Mouse (Mus musculus) heart, embryonic 11.5 days (tissue): ENCODE measurements around the gene Fbxw21. TPM values are rescaled to one million over a fixed set of nuclear protein-coding genes. Genes with fewer than 3 reads are reported as not detected.

Experiments used
- ATAC-seq: fragments of 200-750 bp; cut with Nextera tagmentation; replicated peaks from 2 replicates; pipeline ENCODE4 v1.8.0; 2017; ENCODE audit warnings: moderate library complexity; ENCODE audit not compliant: insufficient number of reproducible peaks, low FRiP score, low TSS enrichment
- H3K27ac ChIP-seq: fragments of 300-500 bp; sonication (generic); 2 replicates; pipeline ENCODE4 v1.5.1; 2014; ENCODE audit warnings: mild to moderate bottlenecking, low read depth, low read length
- H3K27me3 ChIP-seq: fragments of 300-500 bp; sonication (generic); 2 replicates; pipeline ENCODE4 v1.6.1; 2014; ENCODE audit warnings: mild to moderate bottlenecking, low read length, mixed read lengths; ENCODE audit not compliant: control insufficient read depth, insufficient read depth
- H3K36me3 ChIP-seq: fragments of 300-500 bp; sonication (generic); 2 replicates; pipeline ENCODE4 v1.6.1; 2014; ENCODE audit warnings: mild to moderate bottlenecking, low read length, moderate library complexity, mixed read lengths; ENCODE audit not compliant: control insufficient read depth, insufficient read depth
- H3K4me1 ChIP-seq: fragments of 300-500 bp; sonication (generic); 2 replicates; pipeline ENCODE4 v1.6.1; 2014; ENCODE audit warnings: low read length; ENCODE audit not compliant: control insufficient read depth, insufficient read depth
- H3K4me2 ChIP-seq: fragments of 300-500 bp; sonication (generic); 2 replicates; pipeline ENCODE4 v1.6.1; 2014; ENCODE audit warnings: mild to moderate bottlenecking, moderate library complexity
- H3K4me3 ChIP-seq: fragments of 300-500 bp; sonication (generic); 2 replicates; pipeline ENCODE4 v1.5.1; 2014; ENCODE audit warnings: low read depth, low read length
- H3K9ac ChIP-seq: fragments of 300-500 bp; sonication (generic); 2 replicates; pipeline ENCODE4 v1.6.1; 2014; ENCODE audit warnings: mild to moderate bottlenecking, low read depth, low read length, moderate library complexity
- H3K9me3 ChIP-seq: fragments of 300-500 bp; sonication (generic); replicated peaks from 2 replicates; pipeline ENCODE4 v1.6.1; 2016; ENCODE audit warnings: low read length; ENCODE audit not compliant: control insufficient read depth
- WGBS: fragments of 180-500 bp; shearing (Covaris S2); extraction: QIAGEN DNeasy Blood & Tissue Kit; methylation state at CpG from one replicate; pipeline ENCODE4 v1.1.7; 2014; ENCODE audit not compliant: insufficient replicate concordance; 5-methylcytosine and 5-hydroxymethylcytosine counted together
- polyA plus RNA-seq: library from polyadenylated mRNA; unstranded; fragments of >200 nt; fragmentation: Nextera tagmentation; extraction: Ambion mirVana; gene quantifications from 2 replicates; pipeline ENCODE4 v1.2.1, GENCODE M21; 2014

The Fbxw21 gene
- polyA plus RNA-seq, 1 experiment from 2014 or later = not detected

DNA sequence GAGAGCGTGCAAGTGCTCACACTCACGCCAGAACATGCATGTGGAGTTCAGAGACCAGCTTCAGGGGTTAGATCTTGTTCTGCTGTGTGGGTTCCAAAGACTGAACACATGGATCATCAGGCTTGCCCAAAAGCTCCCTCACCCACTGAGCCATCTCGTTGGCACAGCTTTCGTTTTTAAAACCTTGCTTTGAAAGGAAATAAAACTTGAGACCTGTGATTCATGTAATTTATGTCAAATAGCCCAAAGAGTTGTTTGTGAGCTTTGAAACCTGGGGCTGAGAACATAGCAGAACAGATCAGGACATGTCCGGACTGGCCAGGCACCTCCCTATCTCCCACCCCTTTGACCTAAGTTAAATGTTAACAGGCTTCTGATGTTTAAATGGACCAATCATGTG is 31.8 kb downstream of the Fbxw21 start:
- ATAC-seq = no peak
- no peak overlapping the region for H3K4me2 ChIP-seq

DNA sequence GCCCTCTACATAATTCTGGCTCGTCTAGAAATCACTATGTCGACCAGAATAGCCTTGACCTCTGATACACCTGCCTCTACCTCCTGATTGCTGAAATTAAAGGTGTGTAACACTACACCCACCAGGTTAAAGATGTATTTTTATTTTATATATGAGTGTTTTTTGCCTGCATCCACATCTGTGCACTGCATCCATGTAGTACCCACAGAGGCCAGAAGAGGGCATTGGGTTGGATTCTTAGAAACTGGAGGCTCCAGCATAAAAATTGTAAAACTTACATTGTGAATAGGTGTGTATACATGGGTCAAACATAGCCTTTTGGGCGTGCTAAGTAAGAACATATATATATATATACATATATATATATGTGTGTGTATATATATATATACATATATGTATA is 33.6 kb downstream of the Fbxw21 start:
- Histone ChIP-seq H3K4me1 (0 out of 2 replicates have a peak, but pooled peaks cover 2% of the 10 kb centered on the region), H3K27ac (no peak overlapping the region), H3K9ac (no peak overlapping the region), H3K36me3 (no peaks in the 10 kb centered on the region), H3K27me3 (no peaks in the 10 kb centered on the region), H3K4me3 (no peak overlapping the region), H3K9me3 (no peaks in the 10 kb centered on the region), H3K4me2 (no peak overlapping the region)
- WGBS = 51% methylated on average over 3 of the region's 3 CpGs
- ATAC-seq = no peak

More for the DNA sequence above, 31.8 kb downstream of the Fbxw21 start:
- H3K4me1 ChIP-seq = no peaks in the 10 kb centered on the region
- no peak overlapping the region for H3K4me3 ChIP-seq
- H3K36me3 ChIP-seq = no peaks in the 10 kb centered on the region
- no peaks in the 10 kb centered on the region for H3K27me3 ChIP-seq
- no peaks in the 10 kb centered on the region for H3K9me3 ChIP-seq
- no peak overlapping the region for H3K9ac ChIP-seq
- no peak overlapping the region for H3K27ac ChIP-seq
- 84% methylated on average over 5 of the region's 5 CpGs for WGBS

DNA sequence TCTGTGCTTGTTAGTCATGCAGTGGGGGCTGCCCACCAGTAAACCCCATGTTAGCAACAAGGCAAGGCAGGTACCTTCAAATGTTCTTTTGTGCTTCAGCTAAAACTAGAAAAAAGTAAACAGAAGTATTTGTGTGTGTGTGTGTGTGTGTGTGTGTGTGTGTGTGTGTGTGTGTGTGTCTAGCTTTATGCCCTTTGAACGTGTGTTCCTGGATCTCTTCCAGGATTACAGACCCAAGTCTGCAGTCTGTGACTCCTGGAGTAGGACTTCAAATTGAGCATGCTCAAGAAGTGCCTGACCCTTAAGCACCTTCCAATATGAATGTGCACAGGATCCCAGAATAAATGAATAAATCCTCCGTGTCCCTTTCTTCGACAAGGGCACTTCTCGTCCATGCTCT is 34.8 kb downstream of the Fbxw21 start:
- ATAC-seq = no peak
- WGBS = 84% methylated on average over 4 of the region's 4 CpGs
- Histone ChIP-seq H3K9ac (no peak overlapping the region), H3K27me3 (no peaks in the 10 kb centered on the region), H3K9me3 (no peaks in the 10 kb centered on the region), H3K4me1 (0 out of 2 replicates have a peak, but pooled peaks cover 3% of the 10 kb centered on the region), H3K27ac (no peak overlapping the region), H3K4me3 (no peak overlapping the region), H3K4me2 (no peak overlapping the region), H3K36me3 (no peaks in the 10 kb centered on the region)

DNA sequence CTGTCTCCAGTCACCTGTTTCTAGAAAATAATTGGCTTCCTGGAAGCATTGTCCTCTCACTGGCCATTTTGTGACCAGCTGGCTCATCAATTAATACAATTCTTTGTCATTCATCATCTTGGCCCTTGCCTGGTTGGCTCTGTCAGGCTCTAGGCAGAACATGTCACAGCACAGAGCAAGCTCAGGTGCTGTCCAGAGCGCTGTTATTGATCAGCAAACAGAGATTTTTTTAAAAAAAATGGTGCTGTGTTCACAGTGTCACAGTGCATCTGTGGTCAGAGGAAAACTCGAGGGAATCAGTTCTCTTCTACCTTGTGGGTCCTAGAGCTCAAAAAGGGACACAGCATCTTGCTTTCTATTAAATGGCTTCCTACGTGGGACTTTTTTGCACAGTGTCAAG is 36.4 kb downstream of the Fbxw21 start:
- 0 out of 2 replicates have a peak, but pooled peaks cover 3% of the 10 kb centered on the region for H3K4me1 ChIP-seq
- H3K9me3 ChIP-seq = no peaks in the 10 kb centered on the region
- H3K4me3 ChIP-seq = no peak overlapping the region
- no peaks in the 10 kb centered on the region for H3K36me3 ChIP-seq
- no peaks in the 10 kb centered on the region for H3K27me3 ChIP-seq
- no peak overlapping the region for H3K9ac ChIP-seq
- H3K27ac ChIP-seq = no peak overlapping the region
- no peak for ATAC-seq
- 64% methylated on average over 3 of the region's 3 CpGs for WGBS
- no peak overlapping the region for H3K4me2 ChIP-seq

DNA sequence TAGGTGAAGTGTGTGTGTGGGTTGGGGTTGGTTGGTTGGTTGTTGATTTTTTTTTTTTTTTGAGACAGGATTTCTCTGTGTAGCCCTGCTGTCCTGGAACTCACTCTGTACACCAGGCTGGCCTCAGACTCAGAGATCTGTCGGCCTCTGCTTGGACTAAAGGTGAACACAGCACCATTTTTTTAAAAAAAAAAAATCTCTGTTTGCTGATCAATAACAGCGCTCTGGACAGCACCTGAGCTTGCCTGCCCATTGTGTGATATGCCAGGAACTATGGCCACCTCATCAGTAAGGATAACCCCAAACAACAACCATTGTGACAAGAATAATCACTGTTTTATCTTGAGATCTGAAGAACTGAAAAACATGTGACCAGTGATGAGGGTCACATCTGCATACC is 36.8 kb downstream of the Fbxw21 start:
- H3K36me3 ChIP-seq = no peaks in the 10 kb centered on the region
- H3K9ac ChIP-seq = no peak overlapping the region
- H3K9me3 ChIP-seq = no peaks in the 10 kb centered on the region
- H3K4me3 ChIP-seq = no peak overlapping the region
- no peak for ATAC-seq
- 72% methylated on average over 2 of the region's 2 CpGs for WGBS
- H3K27ac ChIP-seq = no peak overlapping the region
- H3K4me1 ChIP-seq = 0 out of 2 replicates have a peak, but pooled peaks cover 3% of the 10 kb centered on the region
- H3K4me2 ChIP-seq = no peak overlapping the region
- no peaks in the 10 kb centered on the region for H3K27me3 ChIP-seq

DNA sequence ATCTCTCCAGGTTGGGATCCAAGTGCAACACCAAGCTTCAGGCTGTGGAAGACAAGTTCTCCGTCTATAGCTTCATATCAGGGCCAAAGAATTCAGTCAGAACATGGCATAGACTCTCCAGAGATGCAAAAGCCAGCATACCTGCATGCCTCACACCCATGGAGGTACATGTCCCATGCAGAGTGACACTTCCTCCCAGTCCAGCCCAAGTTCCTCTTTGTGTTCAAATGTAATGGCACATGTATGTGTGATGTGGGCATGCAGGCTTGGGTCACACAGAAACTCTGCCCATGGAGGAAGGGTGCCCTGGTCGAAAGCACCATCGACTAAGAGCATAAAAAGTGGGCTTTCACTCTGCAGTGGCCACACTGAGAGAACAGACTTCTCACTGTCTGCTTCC is 37.7 kb downstream of the Fbxw21 start:
- H3K4me1 ChIP-seq = 0 out of 2 replicates have a peak, but pooled peaks cover 3% of the 10 kb centered on the region
- WGBS = 74% methylated on average over 3 of the region's 3 CpGs

DNA sequence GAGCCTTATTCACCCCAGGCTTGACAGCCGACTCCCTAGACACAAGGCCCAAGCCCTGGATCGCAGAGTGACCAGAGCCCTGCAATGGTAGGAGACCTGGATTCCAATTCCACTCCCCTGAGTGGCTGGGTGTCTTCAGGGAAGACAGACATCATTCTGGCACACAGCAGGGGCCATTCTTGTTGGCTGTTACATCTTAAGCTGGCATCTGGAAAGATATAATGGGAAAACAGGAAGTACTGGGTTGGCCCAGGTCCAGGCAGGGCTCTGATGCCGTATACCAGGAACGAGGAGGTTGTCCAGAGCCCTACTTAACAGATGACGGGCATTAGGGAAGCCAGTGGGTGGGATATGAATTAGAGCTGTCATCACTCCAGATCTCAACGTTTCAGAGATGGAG is 38.6 kb downstream of the Fbxw21 start:
- no peak overlapping the region for H3K9ac ChIP-seq

More for the DNA sequence above, 37.7 kb downstream of the Fbxw21 start:
- H3K27me3 ChIP-seq = no peaks in the 10 kb centered on the region
- H3K9ac ChIP-seq = no peak overlapping the region
- no peak overlapping the region for H3K27ac ChIP-seq
- H3K36me3 ChIP-seq = no peaks in the 10 kb centered on the region
- no peak overlapping the region for H3K4me3 ChIP-seq
- ATAC-seq = no peak
- no peaks in the 10 kb centered on the region for H3K9me3 ChIP-seq
- H3K4me2 ChIP-seq = no peak overlapping the region

GRCm38 (mm10) chr9:109122553-109123085 is 39.2 kb downstream of the Fbxw21 start:
- Histone ChIP-seq H3K36me3 (0 out of 2 replicates have a peak, but pooled peaks cover 5% of the 10 kb centered on the region), H3K9me3 (no peaks in the 10 kb centered on the region), H3K4me1 (0 out of 2 replicates have a peak, but pooled peaks cover 3% of the 10 kb centered on the region), H3K27ac (no peak overlapping the region), H3K4me2 (no peak overlapping the region), H3K4me3 (no peak overlapping the region), H3K9ac (no peak overlapping the region), H3K27me3 (no peaks in the 10 kb centered on the region)
- 45% methylated on average over 2 of the region's 2 CpGs for WGBS
- no peak for ATAC-seq

More for the DNA sequence above, 38.6 kb downstream of the Fbxw21 start:
- no peak for ATAC-seq
- 37% methylated on average over 6 of the region's 6 CpGs for WGBS
- no peaks in the 10 kb centered on the region for H3K36me3 ChIP-seq
- H3K4me1 ChIP-seq = 0 out of 2 replicates have a peak, but pooled peaks cover 3% of the 10 kb centered on the region
- no peaks in the 10 kb centered on the region for H3K27me3 ChIP-seq
- no peak overlapping the region for H3K4me3 ChIP-seq
- H3K27ac ChIP-seq = no peak overlapping the region
- no peak overlapping the region for H3K4me2 ChIP-seq
- no peaks in the 10 kb centered on the region for H3K9me3 ChIP-seq

DNA sequence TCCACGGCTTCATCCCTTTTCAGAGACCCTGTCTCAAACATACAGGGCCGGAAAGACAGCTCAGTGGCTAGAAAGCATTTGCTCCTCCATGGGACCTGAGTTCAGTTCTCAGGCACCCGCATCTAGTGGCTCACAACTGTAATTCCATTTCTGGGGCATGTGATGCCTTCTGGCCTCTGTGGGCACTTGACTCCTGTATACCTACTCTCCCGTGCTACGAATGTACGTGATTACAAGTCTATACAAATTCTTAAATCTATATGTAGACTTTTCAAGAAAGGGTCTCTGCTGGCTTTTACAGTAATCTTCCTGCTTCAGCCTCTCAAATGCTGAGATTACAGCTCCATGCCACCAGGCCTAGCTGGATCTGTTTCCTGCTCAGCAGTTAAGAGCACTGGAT is 40.9 kb downstream of the Fbxw21 start:
- no peaks in the 10 kb centered on the region for H3K9me3 ChIP-seq
- WGBS = 87% methylated on average over 6 of the region's 6 CpGs

More for the DNA sequence above, 40.9 kb downstream of the Fbxw21 start:
- ATAC-seq = no peak
- no peak overlapping the region for H3K4me2 ChIP-seq
- H3K4me3 ChIP-seq = no peak overlapping the region
- no peak overlapping the region for H3K27ac ChIP-seq
- 0 out of 2 replicates have a peak, but pooled peaks cover 3% of the 10 kb centered on the region for H3K4me1 ChIP-seq
- H3K27me3 ChIP-seq = no peaks in the 10 kb centered on the region
- H3K36me3 ChIP-seq = peaks cover 15% of the 10 kb centered on the region; the same call in 1 of the 2 replicates
- H3K9ac ChIP-seq = no peak overlapping the region
